10 mouse cellular contexts compared by ENCODE assay signal in the genomic region with DNA sequence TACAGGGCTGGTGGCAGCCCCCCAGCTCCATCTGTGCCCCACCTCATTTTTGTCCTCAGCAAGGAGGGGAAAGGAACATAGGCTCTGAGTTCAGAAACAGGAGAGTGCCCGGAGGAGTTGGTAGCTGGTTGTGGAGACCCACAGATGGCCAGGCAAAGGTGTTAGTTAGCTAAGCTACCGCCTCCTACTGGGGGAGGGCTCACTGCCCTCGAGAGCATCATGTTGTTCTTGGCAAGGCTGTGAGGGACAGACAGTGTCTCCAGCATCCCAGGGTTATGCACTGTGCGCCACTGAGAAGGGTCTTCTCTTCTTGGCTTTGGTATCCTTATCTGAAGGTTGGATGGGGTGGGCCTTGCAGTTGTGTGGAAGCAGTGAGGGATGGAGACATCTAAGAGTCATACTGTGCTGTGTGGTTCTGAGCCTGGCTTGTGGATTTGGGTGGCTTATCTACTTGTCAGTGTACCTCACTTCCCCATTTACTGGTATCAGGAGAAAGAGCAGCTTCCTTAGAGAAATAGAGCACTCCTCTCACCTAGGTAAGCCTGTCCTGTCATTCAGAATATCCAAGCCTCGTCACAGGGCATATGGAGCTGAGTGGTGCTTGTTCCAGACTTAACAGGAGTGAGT.
DNase-seq lines count a peak whose midpoint lies in the region; ATAC-seq and TF ChIP-seq lines count a peak whose summit lies in the region.
"Had no signal": no experiment of that assay in that cellular context is flagged by ENCODE, and none has a peak within 500 bp of the region (broad histone marks: within the 10 kb centered on the region; RNA-seq: fewer than 3 reads in every experiment).

No protein-coding gene starts in this region.

- no peaks in the 10 kb centered on the region for H3K36me3 ChIP-seq in forebrain, embryonic 13.5 days (ENCODE audit: poor library complexity, severe bottlenecking)
- H3K36me3 ChIP-seq in forebrain, embryonic 16.5 days (ENCODE audit: control insufficient read depth, insufficient read depth): no peaks in the 10 kb centered on the region
- no peaks in the 10 kb centered on the region; the same call in 1 of the 2 replicates for H3K36me3 ChIP-seq in liver, embryonic 11.5 days (ENCODE audit: control insufficient read depth, insufficient read depth, low read length)
- no peaks in the 10 kb centered on the region for H3K36me3 ChIP-seq in liver, embryonic 12.5 days
- H3K36me3 ChIP-seq in neural tube, embryonic 13.5 days: no peaks in the 10 kb centered on the region

- no peak for TF ChIP-seq POLR2A in embryonic fibroblast, embryonic 13.5 days (IDR thresholded peaks at IDR 0.05; ENCODE audit: low read depth, low read length)

- WGBS in forebrain, embryonic 13.5 days: 63% methylated on average over 5 of the region's 5 CpGs
- WGBS in forebrain, embryonic 16.5 days: 66% methylated on average over 5 of the region's 5 CpGs
- 50% methylated on average over 5 of the region's 5 CpGs for WGBS in liver, embryonic 11.5 days
- WGBS in liver, embryonic 12.5 days (ENCODE audit: insufficient replicate concordance): 46% methylated on average over 5 of the region's 5 CpGs
- WGBS in neural tube, embryonic 13.5 days: 73% methylated on average over 5 of the region's 5 CpGs

- no peak overlapping the region for H3K9ac ChIP-seq in forebrain, embryonic 13.5 days
- H3K9ac ChIP-seq in forebrain, embryonic 16.5 days (replicated peaks; ENCODE audit: low read depth, low read length): no peak overlapping the region
- H3K9ac ChIP-seq in liver, embryonic 11.5 days (ENCODE audit: low read depth, low read length): no peak overlapping the region
- H3K9ac ChIP-seq in liver, embryonic 12.5 days: no peak overlapping the region
- no peak overlapping the region for H3K9ac ChIP-seq in neural tube, embryonic 13.5 days
- H3K9ac ChIP-seq: liver, embryonic 14.5 days had no signal

- no peaks in the 10 kb centered on the region for H3K27me3 ChIP-seq in forebrain, embryonic 13.5 days
- H3K27me3 ChIP-seq in forebrain, embryonic 16.5 days (replicated peaks; ENCODE audit: control insufficient read depth, insufficient read depth, low read length): no peaks in the 10 kb centered on the region
- no peaks in the 10 kb centered on the region; the same call in 1 of the 2 replicates for H3K27me3 ChIP-seq in liver, embryonic 11.5 days (replicated peaks; ENCODE audit: control insufficient read depth, insufficient read depth, low read length)
- H3K27me3 ChIP-seq in liver, embryonic 12.5 days (replicated peaks): peaks cover 41% of the 10 kb centered on the region
- H3K27me3 ChIP-seq in neural tube, embryonic 13.5 days: no peaks in the 10 kb centered on the region

- 0 out of 2 replicates have a peak, but pooled peaks have one; percentile 2 for TF ChIP-seq CTCF in embryonic fibroblast, embryonic 13.5 days (IDR thresholded peaks at IDR 0.05; ENCODE audit: borderline replicate concordance, insufficient read depth, low read length)

- H3K4me3 ChIP-seq in forebrain, embryonic 13.5 days: no peak overlapping the region
- H3K4me3 ChIP-seq in forebrain, embryonic 16.5 days (replicated peaks; ENCODE audit: low read length): no peak overlapping the region
- H3K4me3 ChIP-seq in liver, embryonic 11.5 days (ENCODE audit: low read depth, low read length): no peak overlapping the region
- H3K4me3 ChIP-seq in liver, embryonic 12.5 days: no peak overlapping the region
- no peak overlapping the region for H3K4me3 ChIP-seq in embryonic fibroblast, embryonic 13.5 days (ENCODE audit: insufficient read depth, low read length)
- H3K4me3 ChIP-seq in neural tube, embryonic 13.5 days: no peak overlapping the region

- H3K27ac ChIP-seq in forebrain, embryonic 13.5 days: no peak overlapping the region
- H3K27ac ChIP-seq in forebrain, embryonic 16.5 days (ENCODE audit: low read length): no peak overlapping the region
- H3K27ac ChIP-seq in liver, embryonic 11.5 days (ENCODE audit: low read depth, low read length): no peak overlapping the region
- H3K27ac ChIP-seq in liver, embryonic 12.5 days: no peak overlapping the region
- H3K27ac ChIP-seq in embryonic fibroblast, embryonic 13.5 days (ENCODE audit: insufficient read depth, low read length): no peak overlapping the region
- no peak overlapping the region for H3K27ac ChIP-seq in neural tube, embryonic 13.5 days (replicated peaks)
- H3K27ac ChIP-seq: liver, embryonic 14.5 days had no signal

- H3K4me1 ChIP-seq in forebrain, embryonic 13.5 days: peaks cover 88% of the 10 kb centered on the region
- H3K4me1 ChIP-seq in forebrain, embryonic 16.5 days (replicated peaks; ENCODE audit: control insufficient read depth, insufficient read depth, low read length): peaks cover 50% of the 10 kb centered on the region
- peaks cover 53% of the 10 kb centered on the region for H3K4me1 ChIP-seq in liver, embryonic 11.5 days (replicated peaks; ENCODE audit: control insufficient read depth, insufficient read depth, low read length)
- H3K4me1 ChIP-seq in liver, embryonic 12.5 days: peaks cover 58% of the 10 kb centered on the region
- no peaks in the 10 kb centered on the region for H3K4me1 ChIP-seq in embryonic fibroblast, embryonic 13.5 days (ENCODE audit: control insufficient read depth, insufficient read depth, low read length)
- peaks cover 84% of the 10 kb centered on the region for H3K4me1 ChIP-seq in neural tube, embryonic 13.5 days (replicated peaks)

- H3K9me3 ChIP-seq in forebrain, embryonic 13.5 days (replicated peaks): no peaks in the 10 kb centered on the region
- no peaks in the 10 kb centered on the region for H3K9me3 ChIP-seq in forebrain, embryonic 16.5 days (ENCODE audit: control insufficient read depth, low read length)
- H3K9me3 ChIP-seq in liver, embryonic 11.5 days (ENCODE audit: control insufficient read depth, low read length): no peaks in the 10 kb centered on the region
- no peaks in the 10 kb centered on the region for H3K9me3 ChIP-seq in liver, embryonic 12.5 days (replicated peaks)
- H3K9me3 ChIP-seq in neural tube, embryonic 13.5 days: no peaks in the 10 kb centered on the region

- intact Hi-C loops in left cerebral cortex, postnatal 36 days (cut with DNase I): no loop called here

- no peak for ATAC-seq in forebrain, embryonic 13.5 days
- no peak for ATAC-seq in forebrain, embryonic 16.5 days
- no peak for ATAC-seq in liver, embryonic 11.5 days (replicated peaks; ENCODE audit: low FRiP score)
- ATAC-seq in liver, embryonic 12.5 days: no peak
- ATAC-seq in neural tube, embryonic 13.5 days (ENCODE audit: low read depth): no peak

- DNase-seq in liver, embryonic 11.5 days (ENCODE audit: low spot score): no peak
- no peak for DNase-seq in frontal cortex, postnatal 36 days (ENCODE audit: low spot score in 2 of 2)
- DNase-seq in left cerebral cortex, postnatal 36 days (ENCODE audit: low spot score in 2 of 2): no peak
- DNase-seq: embryo, embryonic 11 days had no signal

- H3K4me2 ChIP-seq in forebrain, embryonic 13.5 days: peak overlapping the region; percentile 92
- H3K4me2 ChIP-seq in forebrain, embryonic 16.5 days (ENCODE audit: low read length): no peak overlapping the region
- peak overlapping the region; percentile 83; the same call in 1 of the 2 replicates for H3K4me2 ChIP-seq in liver, embryonic 11.5 days
- H3K4me2 ChIP-seq in liver, embryonic 12.5 days: no peak overlapping the region
- peak overlapping the region; percentile 89 for H3K4me2 ChIP-seq in neural tube, embryonic 13.5 days

Comparison
In these comparisons a context has a peak if more than half of its experiments do, and no peak if none do; other contexts are left out.
1. H3K4me2 ChIP-seq: peak in forebrain, embryonic 13.5 days (single experiment), liver, embryonic 11.5 days (single experiment) and neural tube, embryonic 13.5 days (single experiment); none in forebrain, embryonic 16.5 days (single experiment) and liver, embryonic 12.5 days (single experiment).